Mouse (Mus musculus) 3T3-L1 (cell line): ENCODE results near the gene Cd207.

ENCODE experiments used
- DNase-seq: peaks from one replicate; pipeline ENCODE4 v3.0.0-alpha.2; 2015; ENCODE audit warnings: low read depth, low spot score

The Cd207 gene

GRCm38 (mm10) chr6:83697932-83698331, 20.3 kb upstream of the Cd207 start:
- DNase-seq = no peak

- DNase-seq = no peak
Measured at GRCm38 (mm10) chr6:83696684-83697083, 19.0 kb upstream of the Cd207 start.

- DNase-seq = peak; percentile 32
Measured at GRCm38 (mm10) chr6:83695731-83696130, 18.1 kb upstream of the Cd207 start.

GRCm38 (mm10) chr6:83693835-83694234, 16.2 kb upstream of the Cd207 start:
- DNase-seq = peak; percentile 89

DNA sequence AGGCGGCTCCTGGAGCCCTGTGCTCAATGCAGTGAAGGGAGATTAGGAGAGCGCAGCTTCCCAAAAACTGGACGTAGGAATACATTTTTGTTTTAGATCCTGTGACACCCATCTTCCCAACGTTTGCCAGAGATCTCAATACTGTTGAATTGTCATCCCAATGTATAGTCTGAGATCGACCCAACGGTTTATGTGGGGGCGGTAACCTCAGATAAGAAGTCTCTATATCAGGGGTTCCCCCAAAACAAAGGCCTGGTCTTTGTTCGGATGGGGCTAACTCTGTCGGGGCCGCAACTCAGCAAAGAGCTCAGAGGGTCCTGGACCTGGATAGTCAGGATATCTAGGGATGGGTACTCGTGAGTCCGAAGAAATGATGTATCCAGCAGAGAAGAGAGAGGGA, 15.3 kb upstream of the Cd207 start:
- no peak for DNase-seq

- no peak for DNase-seq
Measured at GRCm38 (mm10) chr6:83690936-83691335, 13.3 kb upstream of the Cd207 start.

DNA sequence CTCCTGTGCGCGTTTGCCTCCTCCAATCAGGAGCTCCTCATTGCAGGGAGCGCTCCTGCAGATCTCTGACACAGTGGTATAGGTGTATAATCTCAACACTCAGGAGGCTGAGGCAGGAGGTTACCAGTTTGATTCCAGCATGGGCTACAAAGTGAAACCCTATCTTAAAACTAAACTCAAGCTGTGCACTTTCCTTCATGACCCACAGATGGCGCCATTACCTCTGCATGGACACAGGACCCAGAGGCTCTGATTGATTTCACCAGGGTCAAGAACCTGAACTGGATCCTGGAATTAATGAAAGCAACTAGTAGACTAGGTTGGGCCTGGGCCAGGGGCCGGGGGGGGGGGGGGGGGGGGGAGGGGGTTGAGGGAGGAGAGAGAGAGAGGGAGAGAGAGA, 12.6 kb upstream of the Cd207 start:
- DNase-seq = peak; percentile 78

DNA sequence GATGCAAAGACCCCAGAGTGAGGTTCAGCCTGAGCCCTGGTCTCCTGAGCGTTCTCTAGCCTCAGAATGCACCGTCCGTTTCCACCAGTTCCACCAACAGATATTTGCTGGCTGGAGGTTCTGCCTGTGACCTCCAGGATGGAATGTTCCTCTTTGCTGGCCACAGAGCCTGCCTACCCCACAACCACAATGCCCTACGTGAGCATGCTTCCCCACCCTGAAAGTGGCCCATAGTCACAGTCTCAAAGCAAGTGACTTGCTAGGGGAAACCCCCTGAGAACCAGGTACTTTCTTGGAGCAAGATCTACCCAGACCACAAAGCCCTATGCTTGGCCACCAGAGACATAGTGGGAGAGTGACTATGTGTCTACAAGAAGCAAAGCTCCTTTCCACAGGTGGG, 11.7 kb upstream of the Cd207 start:
- no peak for DNase-seq

DNA sequence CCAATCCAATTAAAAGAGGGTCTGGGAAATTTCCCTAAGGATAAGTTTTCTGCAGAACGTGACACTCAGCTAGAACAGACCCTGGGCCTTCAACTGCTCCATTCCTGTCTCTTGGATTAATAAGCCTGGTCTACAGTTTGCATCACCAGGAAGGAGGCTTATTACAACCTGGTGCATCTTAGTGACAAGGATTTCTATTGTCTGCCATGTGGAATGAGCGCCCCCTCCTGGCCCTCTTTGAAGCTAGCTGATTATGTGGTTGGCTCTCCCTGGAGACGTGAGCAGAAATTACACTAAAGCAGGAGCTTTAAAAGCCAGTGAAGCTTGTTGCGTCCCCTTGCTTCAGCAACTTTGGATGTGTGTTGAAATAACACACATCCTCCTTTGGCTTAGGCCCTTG, 4.3 kb downstream of the Cd207 start:
- DNase-seq = peak; percentile 92

DNA sequence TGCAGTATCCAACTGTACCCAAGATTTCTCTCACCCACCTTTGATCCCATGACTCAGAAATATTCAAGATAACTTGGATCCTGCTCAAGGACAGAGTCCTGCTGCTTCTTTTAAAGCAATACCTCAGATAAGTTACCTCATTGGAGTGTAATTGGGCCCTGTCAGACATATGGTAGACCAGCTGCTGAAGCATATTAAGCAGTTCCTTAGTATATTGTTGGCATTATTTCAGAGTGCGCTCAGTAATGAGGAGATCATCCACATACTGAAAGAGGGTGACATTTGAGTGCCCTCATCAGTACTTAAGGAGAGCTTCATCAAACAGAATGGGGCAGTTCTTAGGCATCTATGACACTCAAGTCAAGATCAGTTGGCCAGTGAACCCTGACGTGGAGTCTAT, 12.6 kb downstream of the Cd207 start:
- no peak for DNase-seq

DNA sequence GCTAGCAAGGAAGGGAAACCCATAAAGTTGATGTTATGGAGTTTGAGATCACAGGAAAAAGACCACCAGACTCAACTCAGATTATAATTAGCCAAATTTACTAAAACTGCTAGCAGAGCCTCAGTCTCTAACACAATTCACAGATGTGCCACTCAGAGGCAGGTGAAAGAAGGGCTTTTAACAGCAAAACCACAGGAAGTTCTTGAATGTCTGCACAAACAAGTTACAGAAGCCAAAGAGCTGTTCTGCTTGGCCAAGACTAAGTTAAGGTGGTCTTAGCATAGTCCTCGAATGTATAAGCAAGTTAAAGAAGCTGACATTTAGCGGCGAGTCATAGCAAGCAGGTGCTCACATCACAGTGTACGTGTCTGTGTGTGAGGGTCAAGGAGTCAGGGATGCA, 16.8 kb downstream of the Cd207 start:
- no peak for DNase-seq

GRCm38 (mm10) chr6:83656087-83656486, 21.6 kb downstream of the Cd207 start, which contains the start of gene Clec4f:
Gene Clec4f (minus strand): TSS chr6:83656187.
- DNase-seq = no peak

DNA sequence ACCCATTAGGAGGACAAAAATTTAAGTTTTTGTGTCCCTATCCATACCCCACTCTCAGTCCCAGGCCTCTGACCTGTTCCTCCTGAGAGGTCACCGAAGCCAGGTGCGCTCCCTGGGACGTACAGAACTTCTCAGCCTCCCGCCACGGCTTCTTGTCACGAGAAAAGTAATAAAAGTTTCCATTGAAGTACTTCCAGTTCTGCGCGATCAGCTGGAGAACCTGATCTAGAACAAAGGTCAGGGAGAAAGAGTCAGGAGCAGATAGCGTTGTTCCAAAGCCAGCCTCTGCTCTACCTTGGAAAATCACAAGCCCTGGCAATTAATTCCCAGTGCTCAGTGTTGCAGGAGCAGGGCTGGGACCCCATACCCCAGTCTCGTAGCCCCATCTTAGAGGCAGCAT, 30.9 kb downstream of the Cd207 start:
- no peak for DNase-seq

- no peak for DNase-seq
Measured at GRCm38 (mm10) chr6:83635329-83635728, 42.3 kb downstream of the Cd207 start.

- peak; percentile 55 for DNase-seq
Measured at GRCm38 (mm10) chr6:83634631-83635030, 43.0 kb downstream of the Cd207 start.

DNA sequence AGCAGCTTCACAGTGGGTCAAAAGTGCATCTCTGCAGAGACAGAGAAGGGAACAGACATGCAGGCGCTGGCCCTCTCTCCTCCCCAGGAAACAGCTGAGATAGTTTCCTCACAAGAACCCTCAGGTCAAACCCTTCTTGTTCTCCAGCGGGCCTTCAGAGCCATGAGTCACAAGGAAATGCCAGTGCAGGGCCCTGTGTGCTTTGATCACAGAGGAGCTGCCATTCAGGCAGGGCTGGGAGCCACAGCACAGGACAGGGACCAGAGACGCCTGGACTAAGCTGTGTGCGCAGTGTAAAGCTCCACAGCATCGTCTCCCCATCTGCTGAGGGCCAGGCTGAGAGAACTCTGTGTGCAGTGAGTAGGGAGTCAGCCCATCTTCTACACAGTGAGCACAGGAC, 43.6 kb downstream of the Cd207 start:
- peak; percentile 58 for DNase-seq

- DNase-seq = no peak
Measured at GRCm38 (mm10) chr6:83631815-83632214, 45.8 kb downstream of the Cd207 start.

DNA sequence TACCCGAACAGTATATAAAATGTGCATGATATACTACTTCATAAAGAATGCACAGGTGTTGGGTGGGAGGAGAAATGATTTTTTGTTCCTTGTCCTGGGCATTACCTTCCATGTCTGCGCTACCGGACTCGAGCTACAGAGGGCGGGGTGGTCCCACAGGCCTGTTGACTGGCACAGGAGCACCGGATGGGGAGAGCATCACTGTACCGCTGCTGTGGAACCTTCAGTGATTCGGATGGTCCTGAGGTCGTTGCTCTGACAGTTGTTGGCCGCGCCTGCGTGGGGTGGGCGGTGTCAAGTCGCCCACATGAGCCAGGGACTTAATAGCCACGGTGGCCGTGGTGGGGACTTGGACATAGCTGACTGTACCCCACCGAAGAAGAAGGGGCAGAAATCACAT, 50.9 kb downstream of the Cd207 start:
- no peak for DNase-seq
